Comparison of ENCODE assay signal across 8 mouse cellular contexts in the genomic region with DNA sequence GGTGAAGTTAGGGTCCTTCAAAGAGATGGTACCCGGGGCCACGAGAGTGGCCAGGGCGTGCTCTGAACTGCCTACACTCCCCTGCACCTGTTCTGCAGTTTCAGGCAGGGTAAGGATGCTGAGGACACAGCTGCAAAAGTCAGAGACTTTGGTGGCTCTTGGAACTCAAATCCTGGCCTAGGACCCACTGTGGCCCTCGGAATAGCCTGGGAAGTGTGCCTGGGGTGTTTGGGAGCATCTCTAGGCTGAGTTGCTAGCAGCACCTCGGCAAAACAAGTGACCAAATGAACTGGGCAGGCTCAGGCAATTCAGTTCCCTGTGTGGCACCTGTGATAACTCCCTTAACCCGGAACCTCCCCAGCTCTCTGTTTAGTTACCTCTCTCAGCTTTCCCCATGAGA. TPM values are rescaled to one million over a fixed set of nuclear protein-coding genes. Genes with fewer than 3 reads are reported as not detected.
DNase-seq lines count a peak whose midpoint lies in the region; ATAC-seq and TF ChIP-seq lines count a peak whose summit lies in the region.

No protein-coding gene starts in this region.

- no peak for TF ChIP-seq CTCF in gastrocnemius, adult 2 months (IDR thresholded peaks at IDR 0.05)

- peak overlapping the region; percentile 76; the same call in 1 of the 2 replicates for H3K9ac ChIP-seq in hindbrain, embryonic 13.5 days
- H3K9ac ChIP-seq in midbrain, embryonic 14.5 days (replicated peaks; ENCODE audit: low read length): no peak overlapping the region; the same call in 1 of the 2 replicates

- H3K4me3 ChIP-seq in gastrocnemius, adult 2 months: peak overlapping the region; percentile 94
- H3K4me3 ChIP-seq in hindbrain, embryonic 13.5 days: peak overlapping the region; percentile 57
- no peak overlapping the region for H3K4me3 ChIP-seq in midbrain, embryonic 14.5 days (replicated peaks; ENCODE audit: low read depth, low read length)

- H3K4me1 ChIP-seq in hindbrain, embryonic 13.5 days (replicated peaks): peaks cover 28% of the 10 kb centered on the region
- H3K4me1 ChIP-seq in midbrain, embryonic 14.5 days (ENCODE audit: control insufficient read depth, insufficient read depth, low read length): peaks cover 15% of the 10 kb centered on the region

- ATAC-seq in hindbrain, embryonic 13.5 days (ENCODE audit: low FRiP score): no peak
- ATAC-seq in midbrain, embryonic 14.5 days (ENCODE audit: low FRiP score, low TSS enrichment): no peak

- intact Hi-C loops in gastrocnemius, adult 2 months (cut with DNase I): loop anchor here (2.0 to 10.0 kb wide), 5 partner anchors 25 to 505 kb away; a partner anchor contains a TSS

- H3K27ac ChIP-seq in gastrocnemius, adult 2 months: peak overlapping the region; percentile 99
- no peak overlapping the region for H3K27ac ChIP-seq in hindbrain, embryonic 13.5 days
- H3K27ac ChIP-seq in midbrain, embryonic 14.5 days (replicated peaks; ENCODE audit: low read depth, low read length): no peak overlapping the region

- no peaks in the 10 kb centered on the region for H3K9me3 ChIP-seq in hindbrain, embryonic 13.5 days
- H3K9me3 ChIP-seq in midbrain, embryonic 14.5 days (ENCODE audit: control insufficient read depth, low read length): no peaks in the 10 kb centered on the region

- H3K36me3 ChIP-seq in hindbrain, embryonic 13.5 days: no peaks in the 10 kb centered on the region
- no peaks in the 10 kb centered on the region for H3K36me3 ChIP-seq in midbrain, embryonic 14.5 days (ENCODE audit: control insufficient read depth, insufficient read depth, low read length)

- peak; percentile 65 for DNase-seq in gastrocnemius, adult 2 months
- no peak for DNase-seq in gastrocnemius, postnatal 4 days (ENCODE audit: low spot score in 2 of 2)
- DNase-seq in brain, adult 2 months (ENCODE audit: low read depth, low spot score): peak; percentile 33
- no peak for DNase-seq in midbrain, embryonic 14.5 days
- no peak for DNase-seq in embryo, embryonic 10 days (ENCODE audit: low spot score)
- no peak for DNase-seq in gastrocnemius, postnatal 25 days
- no peak for DNase-seq in cerebellum, adult 11 months

- peak overlapping the region; percentile 95 for H3K4me2 ChIP-seq in hindbrain, embryonic 13.5 days
- H3K4me2 ChIP-seq in midbrain, embryonic 14.5 days (ENCODE audit: low read length): peak overlapping the region; percentile 98

- 18% methylated on average over 6 of the region's 6 CpGs for WGBS in hindbrain, embryonic 13.5 days
- 17% methylated on average over 6 of the region's 6 CpGs for WGBS in midbrain, embryonic 14.5 days

- H3K27me3 ChIP-seq in hindbrain, embryonic 13.5 days: peaks cover 65% of the 10 kb centered on the region
- H3K27me3 ChIP-seq in midbrain, embryonic 14.5 days (ENCODE audit: control insufficient read depth, insufficient read depth, low read length): peaks cover 33% of the 10 kb centered on the region

RNA-seq across cellular contexts. Expression of a gene that starts 1.2 kb away (rescaled TPM):
- total RNA-seq in gastrocnemius, adult 2 months (2021): 100 to 1,000 TPM; 173 to 208 TPM
- total RNA-seq in gastrocnemius, postnatal 4 days (2021): 100 to 1,000 TPM; 243 to 252 TPM
- polyA plus RNA-seq in hindbrain, embryonic 13.5 days (2015; fragmentation: Nextera tagmentation; extraction: Ambion mirVana): 1.9 and 2.1 TPM in 2 replicates
- polyA plus RNA-seq in midbrain, embryonic 14.5 days (2014; fragmentation: Nextera tagmentation; extraction: Ambion mirVana): 0.53 and 0.76 TPM in 2 replicates
- 100 to 1,000 TPM; 205 to 220 TPM for total RNA-seq in gastrocnemius, postnatal 25 days (2021)

Comparison
In these comparisons a context has a peak if more than half of its experiments do, and no peak if none do; other contexts are left out.
1. DNase-seq: peak in gastrocnemius, adult 2 months (single experiment) and brain, adult 2 months (single experiment); none in gastrocnemius, postnatal 4 days (0 of 2), midbrain, embryonic 14.5 days (single experiment), embryo, embryonic 10 days (single experiment), gastrocnemius, postnatal 25 days (single experiment) and cerebellum, adult 11 months (single experiment).